Mouse (Mus musculus) E14TG2a.4 (cell line): Measurements from ENCODE around the gene Rnf115.

Source experiments
- H3K27me3 ChIP-seq: 2 replicates; pipeline ENCODE4 v1.6.1; 2014; ENCODE audit warnings: low read length, control low read depth; ENCODE audit not compliant: insufficient read depth
- H3K36me3 ChIP-seq: 2 replicates; pipeline ENCODE4 v1.6.1; 2014; ENCODE audit warnings: low read length, control low read depth; ENCODE audit not compliant: insufficient read depth
- H3K4me1 ChIP-seq: replicated peaks from 2 replicates; pipeline ENCODE4 v1.6.1; 2014; ENCODE audit warnings: low read depth, low read length, control low read depth
- H3K4me3 ChIP-seq: replicated peaks from 2 replicates; pipeline ENCODE4 v1.5.1; 2014; ENCODE audit warnings: mild to moderate bottlenecking, low read length
- H3K9me3 ChIP-seq: 2 replicates; pipeline ENCODE4 v1.6.1; 2014; ENCODE audit warnings: low read length, control low read depth
- CTCF ChIP-seq: conservative IDR thresholded peaks from 2 replicates; pipeline ENCODE4 v1.5.1; 2014; ENCODE audit warnings: low read length
- NANOG ChIP-seq: IDR thresholded peaks from 2 replicates; pipeline ENCODE4 v1.6.1; 2014; ENCODE audit warnings: borderline replicate concordance, low read length, mixed read lengths
- POU5F1 ChIP-seq: IDR thresholded peaks from 2 replicates; pipeline ENCODE4 v1.6.1; 2014; ENCODE audit warnings: low read length, borderline replicate concordance

Rnf115 gene

GRCm38 (mm10) chr3:96824614-96825013 is 97.2 kb downstream of the Rnf115 start:
- TF ChIP-seq NANOG (no peak), POU5F1 (no peak), CTCF (no peak)
- 0 out of 2 replicates have a peak, but pooled peaks cover 3% of the 10 kb centered on the region for H3K27me3 ChIP-seq
- H3K36me3 ChIP-seq = no peaks in the 10 kb centered on the region
- no peaks in the 10 kb centered on the region; the same call in 1 of the 2 replicates for H3K9me3 ChIP-seq
- peaks cover 33% of the 10 kb centered on the region for H3K4me1 ChIP-seq
- H3K4me3 ChIP-seq = 0 out of 2 replicates have a peak overlapping the region, but pooled peaks have one; percentile 13

GRCm38 (mm10) chr3:96825261-96825660 is 97.8 kb downstream of the Rnf115 start:
- H3K4me1 ChIP-seq = peaks cover 39% of the 10 kb centered on the region
- H3K4me3 ChIP-seq = 0 out of 2 replicates have a peak overlapping the region, but pooled peaks have one; percentile 13
- 0 out of 2 replicates have a peak, but pooled peaks cover 3% of the 10 kb centered on the region for H3K27me3 ChIP-seq
- H3K9me3 ChIP-seq = no peaks in the 10 kb centered on the region; the same call in 1 of the 2 replicates
- TF ChIP-seq CTCF (no peak), POU5F1 (no peak)
- no peaks in the 10 kb centered on the region for H3K36me3 ChIP-seq

- Histone ChIP-seq H3K36me3 (no peaks in the 10 kb centered on the region), H3K4me1 (peaks cover 58% of the 10 kb centered on the region), H3K27me3 (peaks cover 9% of the 10 kb centered on the region; the same call in 1 of the 2 replicates), H3K4me3 (0 out of 2 replicates have a peak overlapping the region, but pooled peaks have one; percentile 20), H3K9me3 (no peaks in the 10 kb centered on the region)
- TF ChIP-seq POU5F1 (no peak), CTCF (no peak)
Observed at GRCm38 (mm10) chr3:96828308-96828864, 100.9 kb downstream of the Rnf115 start.

- peaks cover 9% of the 10 kb centered on the region; the same call in 1 of the 2 replicates for H3K27me3 ChIP-seq
- H3K36me3 ChIP-seq = no peaks in the 10 kb centered on the region
- peaks cover 63% of the 10 kb centered on the region for H3K4me1 ChIP-seq
- no peaks in the 10 kb centered on the region for H3K9me3 ChIP-seq
- 0 out of 2 replicates have a peak within 1 kb of the TSS, but pooled peaks have one; percentile 20 for H3K4me3 ChIP-seq
- TF ChIP-seq POU5F1 = no peak
- TF ChIP-seq CTCF = no peak
- no peak for TF ChIP-seq NANOG
Observed at GRCm38 (mm10) chr3:96828984-96829383, 101.5 kb downstream of the Rnf115 start, which contains the start of the genes Pdzk1 and Cd160. Pdzk1 (plus strand) TSS chr3:96829284. Cd160 (minus strand) TSS chr3:96829351.

GRCm38 (mm10) chr3:96829856-96830255 is 102.4 kb downstream of the Rnf115 start:
- Histone ChIP-seq H3K36me3 (no peaks in the 10 kb centered on the region), H3K4me3 (no peak overlapping the region), H3K9me3 (no peaks in the 10 kb centered on the region), H3K4me1 (peaks cover 59% of the 10 kb centered on the region), H3K27me3 (peaks cover 13% of the 10 kb centered on the region)
- TF ChIP-seq CTCF (no peak), POU5F1 (no peak), NANOG (no peak)

GRCm38 (mm10) chr3:96832930-96833329 is 105.5 kb downstream of the Rnf115 start:
- peaks cover 15% of the 10 kb centered on the region for H3K27me3 ChIP-seq
- no peaks in the 10 kb centered on the region for H3K36me3 ChIP-seq
- TF ChIP-seq POU5F1 = no peak
- no peak for TF ChIP-seq CTCF
- no peak for TF ChIP-seq NANOG

GRCm38 (mm10) chr3:96834587-96835348 is 107.3 kb downstream of the Rnf115 start:
- Histone ChIP-seq H3K4me3 (no peak overlapping the region), H3K36me3 (no peaks in the 10 kb centered on the region), H3K4me1 (peaks cover 42% of the 10 kb centered on the region), H3K9me3 (no peaks in the 10 kb centered on the region), H3K27me3 (peaks cover 15% of the 10 kb centered on the region)
- TF ChIP-seq NANOG (no peak), CTCF (no peak), POU5F1 (no peak)

More at GRCm38 (mm10) chr3:96832930-96833329, 105.5 kb downstream of the Rnf115 start:
- peak overlapping the region; percentile 18; the same call in 1 of the 2 replicates for H3K4me3 ChIP-seq
- peaks cover 60% of the 10 kb centered on the region for H3K4me1 ChIP-seq
- no peaks in the 10 kb centered on the region for H3K9me3 ChIP-seq

GRCm38 (mm10) chr3:96836414-96836813 is 109.0 kb downstream of the Rnf115 start:
- Histone ChIP-seq H3K9me3 (no peaks in the 10 kb centered on the region), H3K27me3 (peaks cover 10% of the 10 kb centered on the region), H3K4me3 (no peak overlapping the region), H3K36me3 (no peaks in the 10 kb centered on the region), H3K4me1 (peaks cover 33% of the 10 kb centered on the region)
- TF ChIP-seq NANOG (no peak), POU5F1 (no peak), CTCF (no peak)
